28 mouse cellular contexts compared by ENCODE assay signal in genomic region chr3:21950571-21950970, GRCm38 (mm10).
DNase-seq lines count a peak whose midpoint lies in the region; ATAC-seq and TF ChIP-seq lines count a peak whose summit lies in the region.
"Had no signal": no experiment of that assay in that cellular context is flagged by ENCODE, and none has a peak within 500 bp of the region (broad histone marks: within the 10 kb centered on the region; RNA-seq: fewer than 3 reads in every experiment).

No protein-coding gene starts in this region.

- 0 out of 2 replicates have a peak, but pooled peaks have one; percentile 3 for TF ChIP-seq EP300 in CH12.LX (IDR thresholded peaks at IDR 0.05; ENCODE audit: low read length)
- no peak for TF ChIP-seq EP300 in MEL (IDR thresholded peaks at IDR 0.05; ENCODE audit: low read depth in 1 of 2, low read length in 2 of 2)

- in situ Hi-C loops in CH12.LX (cut with MboI; ENCODE audit: low pct_ligation_motif_present, low pct_unique_long_range_greater_than_20kb, low sequenced_read_pairs), result no loop called here

- H3K27me3 ChIP-seq in CH12.LX (replicated peaks), result no peaks in the 10 kb centered on the region
- no peaks in the 10 kb centered on the region for H3K27me3 ChIP-seq in MEL (ENCODE audit: control insufficient read depth in 1 of 2, insufficient read depth in 2 of 2, low read length in 2 of 2)
- H3K27me3 ChIP-seq: embryonic facial prominence, embryonic 13.5 days; forebrain, embryonic 12.5 days; forebrain, embryonic 15.5 days; heart, embryonic 13.5 days had no signal

- H3K9ac ChIP-seq in CH12.LX (ENCODE audit: insufficient read depth, low read depth) (peak overlapping the region; percentile 28; the same call in 1 of the 2 replicates), MEL (ENCODE audit: control insufficient read depth, low read depth, low read length, poor library complexity, severe bottlenecking) (no peak overlapping the region)
- H3K9ac ChIP-seq: embryonic facial prominence, embryonic 13.5 days; forebrain, embryonic 12.5 days; forebrain, embryonic 15.5 days; heart, embryonic 13.5 days; hindbrain, embryonic 14.5 days had no signal

- ATAC-seq in megakaryocyte progenitor cell, adult 5-6 weeks (replicated peaks; ENCODE audit: poor library complexity), result no peak
- no peak for ATAC-seq in monocyte, adult 5-6 weeks (replicated peaks; ENCODE audit: insufficient number of reproducible peaks, low FRiP score, low TSS enrichment, poor library complexity, severe bottlenecking)
- ATAC-seq: forebrain, embryonic 15.5 days; hindbrain, postnatal 0 days; inflammation-experienced regulatory T-cells, adult 6 months; intestine, embryonic 16.5 days had no signal

- DNase-seq in CD4-positive helper T cell, adult 2 months (ENCODE audit: low read depth, low spot score), result peak; percentile 27
- DNase-seq in CH12.LX (ENCODE audit: extremely low read depth) (no peak), MEL (ENCODE audit: low read depth, low spot score) (no peak)
- no peak for DNase-seq in cerebellum, adult 9-10 months
- DNase-seq: adrenal gland, postnatal 10 days; adrenal gland, postnatal 36 days; cerebellum, adult 11 months; cerebellum, adult 2 months; cerebellum, postnatal 10 days; cerebellum, postnatal 36 days; embryo, embryonic 11 days; gastrocnemius, postnatal 14 days; heart, postnatal 14 days; heart, postnatal 4 days; kidney, adult 18-20 months had no signal

- H3K4me1 ChIP-seq in CH12.LX (ENCODE audit: control insufficient read depth in 1 of 2, insufficient read depth in 2 of 2) (peaks cover 31 to 92% of the 10 kb centered on the region in 2 experiments), MEL (ENCODE audit: control insufficient read depth in 1 of 2, insufficient read depth in 2 of 2, low read length in 2 of 2) (peaks cover 13 to 51% of the 10 kb centered on the region in 2 experiments)
- H3K4me1 ChIP-seq: forebrain, embryonic 15.5 days had no signal

- no peak for TF ChIP-seq POLR2A in CH12.LX (IDR thresholded peaks at IDR 0.05; ENCODE audit: low read depth, low read length)
- no peak for TF ChIP-seq POLR2A in MEL (IDR thresholded peaks at IDR 0.05; ENCODE audit: control insufficient read depth in 1 of 2, insufficient read depth in 1 of 2, low read depth in 1 of 2, low read length in 2 of 2, poor library complexity in 1 of 2)

- TF ChIP-seq RAD21 in CH12.LX (IDR thresholded peaks at IDR 0.05; ENCODE audit: low read depth, low read length) (no peak), MEL (IDR thresholded peaks at IDR 0.05; ENCODE audit: low read depth, low read length) (no peak)

- H3K27ac ChIP-seq in CH12.LX (ENCODE audit: insufficient read depth, low read depth) (no peak overlapping the region), MEL (ENCODE audit: control insufficient read depth, low read depth, low read length) (no peak overlapping the region)
- H3K27ac ChIP-seq: embryonic facial prominence, embryonic 10.5 days; embryonic facial prominence, embryonic 13.5 days; forebrain, embryonic 12.5 days; forebrain, embryonic 15.5 days; heart, embryonic 13.5 days; hindbrain, embryonic 14.5 days; hindbrain, postnatal 0 days had no signal

- dilution Hi-C loops in CH12.LX (cut with MboI; ENCODE audit: extremely low pct_ligation_motif_present, extremely low pct_unique_long_range_greater_than_20kb, low sequenced_read_pairs), result no loop called here

- no peak for TF ChIP-seq CTCF in CH12.LX (conservative IDR thresholded peaks at IDR 0.05 in 1 of 2, IDR thresholded peaks at IDR 0.05 in 1 of 2; ENCODE audit: low read depth in 2 of 2, low read length in 2 of 2)
- no peak for TF ChIP-seq CTCF in MEL (IDR thresholded peaks at IDR 0.05 in 2 of 3, conservative IDR thresholded peaks at IDR 0.05 in 1 of 3; ENCODE audit: control insufficient read depth in 1 of 3, insufficient read depth in 1 of 3, low read depth in 2 of 3, low read length in 3 of 3, poor library complexity in 1 of 3, severe bottlenecking in 1 of 3)

- H3K4me3 ChIP-seq in CH12.LX (replicated peaks in 1 of 3; ENCODE audit: low read depth in 2 of 3, low read length in 2 of 3, poor library complexity in 1 of 3), result no peak overlapping the region
- H3K4me3 ChIP-seq in MEL (ENCODE audit: control insufficient read depth in 1 of 2, insufficient read depth in 1 of 2, low read depth in 2 of 2, low read length in 2 of 2), result no peak overlapping the region
- H3K4me3 ChIP-seq: embryonic facial prominence, embryonic 10.5 days; embryonic facial prominence, embryonic 13.5 days; erythroblast, embryonic 14.5 days; forebrain, embryonic 12.5 days; forebrain, embryonic 15.5 days; heart, embryonic 13.5 days had no signal

- no peaks in the 10 kb centered on the region for H3K79me2 ChIP-seq in CH12.LX (replicated peaks; ENCODE audit: control insufficient read depth, extremely low read depth, insufficient read depth, poor library complexity, severe bottlenecking)
- H3K79me2 ChIP-seq in MEL (ENCODE audit: control insufficient read depth, insufficient read depth, low read length, poor library complexity), result no peaks in the 10 kb centered on the region

- no peaks in the 10 kb centered on the region for H3K36me3 ChIP-seq in CH12.LX (replicated peaks in 1 of 2; ENCODE audit: control insufficient read depth in 1 of 2, insufficient read depth in 1 of 2, low read length in 1 of 2)
- H3K36me3 ChIP-seq in MEL (ENCODE audit: control insufficient read depth in 1 of 2, insufficient read depth in 2 of 2, low read length in 2 of 2), result peaks cover 0 to 52% of the 10 kb centered on the region in 2 experiments; a peak in 2 of 4 replicates
- H3K36me3 ChIP-seq: embryonic facial prominence, embryonic 10.5 days; embryonic facial prominence, embryonic 13.5 days; forebrain, embryonic 12.5 days; forebrain, embryonic 15.5 days; G1E; heart, embryonic 13.5 days had no signal

- H3K9me3 ChIP-seq in CH12.LX (replicated peaks; ENCODE audit: low read length) (no peaks in the 10 kb centered on the region), MEL (replicated peaks; ENCODE audit: insufficient read depth, low read length) (no peaks in the 10 kb centered on the region)
- H3K9me3 ChIP-seq: embryonic facial prominence, embryonic 10.5 days; embryonic facial prominence, embryonic 13.5 days; forebrain, embryonic 12.5 days; forebrain, embryonic 15.5 days; G1E; heart, embryonic 13.5 days had no signal

- H3K4me2 ChIP-seq in CH12.LX (ENCODE audit: insufficient read depth, low read depth, poor library complexity, severe bottlenecking), result peak overlapping the region; percentile 2; the same call in 1 of the 2 replicates
- H3K4me2 ChIP-seq: embryonic facial prominence, embryonic 13.5 days; forebrain, embryonic 12.5 days; forebrain, embryonic 15.5 days; heart, embryonic 13.5 days; hindbrain, embryonic 14.5 days had no signal

TF ChIP-seq in CH12.LX, 34 proteins besides CTCF, POLR2A, EP300 and RAD21:
- TF ChIP-seq PAX5 (IDR thresholded peaks at IDR 0.05; ENCODE audit: low read length) (no peak), JUN (IDR thresholded peaks at IDR 0.05; ENCODE audit: insufficient read depth, low read depth, low read length) (no peak), ZMIZ1 (IDR thresholded peaks at IDR 0.05; ENCODE audit: low read depth, low read length) (no peak), NRF1 (IDR thresholded peaks at IDR 0.05; ENCODE audit: low read depth, low read length) (0 out of 2 replicates have a peak, but pooled peaks have one; percentile 13), HCFC1 (IDR thresholded peaks at IDR 0.05; ENCODE audit: low read depth, low read length) (no peak)

TF ChIP-seq in MEL, 35 proteins besides CTCF, POLR2A, EP300 and RAD21:
- TF ChIP-seq ZNF384 (IDR thresholded peaks at IDR 0.05; ENCODE audit: low read depth, low read length), result peak; percentile 49
- TF ChIP-seq POLR2AphosphoS2 (IDR thresholded peaks at IDR 0.05; ENCODE audit: low read length), result no peak
